Mouse (Mus musculus): Measurements from ENCODE around the gene Ssna1. TPM values are rescaled to one million over a fixed set of nuclear protein-coding genes. Genes with fewer than 3 reads are reported as not detected.
"Not testable (repeated sequence)": the region's sequence is repeated elsewhere in the genome, so short reads cannot be mapped to it uniquely, and the experiment has no call there.

Ssna1 gene
- polyA plus RNA-seq, 1 experiment from 2014 or later = 75.4 TPM

DNA sequence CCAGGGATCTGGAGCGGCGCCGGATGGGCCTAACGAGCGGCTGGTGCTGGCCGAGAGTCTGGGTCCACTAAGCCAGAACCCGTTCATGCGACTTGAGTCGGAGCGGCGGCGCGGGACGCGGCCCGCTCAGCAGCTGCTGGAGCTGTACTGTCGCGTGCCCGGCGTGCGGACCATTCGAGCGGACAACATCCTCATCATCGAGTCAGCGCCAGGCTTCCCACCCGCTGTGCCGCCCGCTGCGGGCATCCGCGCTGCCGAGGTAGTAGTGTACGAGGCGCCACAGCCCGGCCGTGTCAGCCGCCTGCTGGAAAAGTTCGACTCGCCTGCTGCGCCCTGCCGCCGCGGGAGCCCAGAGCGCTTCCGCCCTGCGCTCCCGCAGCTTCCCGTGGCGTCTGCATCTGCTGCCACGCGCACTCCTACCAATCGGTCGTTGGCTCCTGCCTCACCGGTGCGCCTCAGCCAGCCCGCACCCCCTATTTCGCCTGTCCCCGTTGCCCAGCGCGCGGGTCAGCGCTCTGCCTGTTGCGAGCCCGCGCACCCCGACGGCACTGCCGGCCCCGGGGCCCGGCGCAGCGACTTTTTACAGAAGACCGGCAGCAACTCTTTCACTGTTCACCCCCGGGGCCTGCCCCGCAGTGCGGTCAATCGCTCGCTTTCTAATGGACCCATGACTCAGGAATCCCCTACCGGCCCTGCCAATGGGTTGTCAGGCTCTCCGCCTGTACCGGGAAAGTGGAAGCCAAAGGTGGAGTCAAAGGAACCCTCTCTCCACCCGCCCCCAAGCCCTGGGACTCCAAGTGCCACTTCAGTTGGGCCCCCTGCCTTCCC lies 9.2 kb downstream of the Ssna1 start:
- no peak for DNase-seq (ENCODE audit: low read depth, low spot score)
- CTCF ChIA-PET = no interaction called here
- ATAC-seq = peak; percentile 15
- in situ Hi-C loops (cut with MboI; ENCODE audit: low pct_unique_long_range_greater_than_20kb) = no loop called here
- no peak for TF ChIP-seq CTCF (IDR thresholded peaks at IDR 0.05)
- H3K27me3 ChIP-seq = no peaks in the 10 kb centered on the region
- POLR2A ChIA-PET = interaction anchor here (1.7 to 4.3 kb wide), 2 partner anchors 9 to 19 kb away, joined by 3 to 34 read pairs; partner anchors contain the start of genes Anapc2 and Ssna1

DNA sequence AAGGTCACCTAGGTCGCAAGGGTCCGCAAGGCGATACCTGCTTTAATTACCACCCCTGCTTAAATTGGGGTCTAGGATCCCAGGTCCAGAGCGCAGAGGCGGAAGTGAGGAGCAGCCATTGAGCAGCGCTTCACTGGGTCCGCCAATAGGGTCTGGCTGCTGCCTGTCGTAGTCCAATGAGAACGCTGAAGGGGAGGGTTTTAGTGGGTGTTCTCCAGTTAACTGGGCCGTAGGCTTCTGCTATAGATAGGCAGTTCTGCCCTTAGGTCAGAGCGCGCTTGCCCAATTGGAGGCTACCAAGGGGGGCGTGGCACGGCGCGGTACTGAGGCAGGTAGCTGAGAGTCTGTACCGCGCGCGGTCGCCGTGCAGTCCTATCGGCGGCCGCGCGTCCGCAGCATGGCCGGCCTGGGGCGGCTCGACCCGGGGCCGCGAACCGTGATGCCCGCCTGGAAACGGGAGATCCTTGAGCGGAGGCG lies 9.9 kb downstream of the Ssna1 start, which contains the start of gene Tprn:
Gene Tprn, plus strand, starts transcription at position 328 of the 477 bp plus-strand sequence.
- H3K27me3 ChIP-seq = no peaks in the 10 kb centered on the region
- TF ChIP-seq CTCF (IDR thresholded peaks at IDR 0.05) = no peak
- POLR2A ChIA-PET = interaction anchor here (1.7 to 4.3 kb wide), 2 partner anchors 10 to 20 kb away, joined by 3 to 34 read pairs; partner anchors contain the start of genes Anapc2 and Ssna1
- CTCF ChIA-PET = no interaction called here
- ATAC-seq (peak; percentile 96), DNase-seq (ENCODE audit: low read depth, low spot score) (peak; percentile 83)
- in situ Hi-C loops (cut with MboI; ENCODE audit: low pct_unique_long_range_greater_than_20kb) = no loop called here

DNA sequence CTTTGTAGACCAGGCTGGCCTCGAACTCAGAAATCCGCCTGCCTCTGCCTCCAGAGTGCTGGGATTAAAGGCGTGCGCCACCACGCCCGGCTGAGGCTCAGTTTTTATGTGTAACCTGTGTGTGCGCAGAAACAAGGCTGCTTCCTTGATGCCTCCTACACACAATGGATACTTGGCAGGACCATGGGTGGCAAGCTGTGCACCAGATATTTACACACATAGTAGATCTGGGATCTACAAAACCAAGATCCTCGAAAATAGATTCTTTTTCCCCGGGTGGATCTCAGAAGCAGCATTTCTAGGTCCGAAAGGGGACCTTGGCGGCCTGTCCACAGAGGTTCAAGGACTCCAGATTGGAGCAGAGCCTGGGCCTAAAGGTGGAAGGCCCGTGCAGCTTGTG lies 10.4 kb downstream of the Ssna1 start:
- in situ Hi-C loops (cut with MboI; ENCODE audit: low pct_unique_long_range_greater_than_20kb) = no loop called here
- ATAC-seq = no peak
- no peaks in the 10 kb centered on the region for H3K27me3 ChIP-seq
- ChIA-PET CTCF (no interaction called here), POLR2A (interaction anchor here (1.7 to 4.3 kb wide), 2 partner anchors 10 to 20 kb away, joined by 3 to 34 read pairs; partner anchors contain the start of genes Anapc2 and Ssna1)
- no peak for DNase-seq (ENCODE audit: low read depth, low spot score)
- no peak for TF ChIP-seq CTCF (IDR thresholded peaks at IDR 0.05)

DNA sequence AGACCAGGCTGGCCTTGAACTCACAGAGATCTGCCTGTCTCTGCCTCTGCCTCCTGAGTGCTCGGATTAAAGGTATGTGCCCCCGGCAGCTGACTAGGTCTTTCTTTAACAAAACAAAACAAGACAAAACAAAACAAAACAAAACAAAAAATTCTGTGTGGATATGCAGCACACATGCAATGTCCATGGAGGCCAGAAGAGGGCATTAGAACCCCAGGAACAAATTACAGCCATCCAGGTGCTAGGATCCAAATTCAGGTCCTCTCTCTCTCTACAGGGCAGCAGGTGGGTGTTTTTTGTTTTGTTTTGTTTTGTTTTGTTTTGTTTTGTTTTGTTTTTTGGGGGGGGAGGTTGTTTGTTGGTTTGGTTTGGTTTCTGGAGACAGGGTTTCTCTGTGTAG lies 13.4 kb downstream of the Ssna1 start:
- in situ Hi-C loops (cut with MboI; ENCODE audit: low pct_unique_long_range_greater_than_20kb) = no loop called here
- no peak for ATAC-seq
- no peak for TF ChIP-seq CTCF (IDR thresholded peaks at IDR 0.05)

DNA sequence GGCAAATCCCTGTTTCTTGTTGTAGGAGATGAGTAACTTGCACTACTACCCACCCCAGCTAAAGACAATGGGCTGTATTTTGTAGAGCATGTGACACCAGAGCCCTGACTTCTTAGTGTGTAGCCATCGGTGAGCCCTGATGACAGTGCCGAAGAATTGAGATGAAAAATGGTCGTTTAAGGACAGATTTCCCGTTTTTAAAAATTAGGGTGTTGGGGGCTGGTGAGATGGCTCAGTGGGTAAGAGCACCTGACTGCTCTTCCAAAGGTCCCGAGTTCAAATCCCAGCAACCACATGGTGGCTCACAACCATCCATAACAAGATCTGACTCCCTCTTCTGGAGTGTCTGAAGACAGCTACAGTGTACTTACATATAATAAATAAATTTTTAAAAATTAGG lies 15.0 kb downstream of the Ssna1 start:
- CTCF ChIA-PET = interaction anchor here (7.1 kb wide), 1 partner anchor 29 kb away, joined by 34 read pairs; no protein-coding TSS in a partner anchor
- H3K27me3 ChIP-seq; DNase-seq (ENCODE audit: low read depth, low spot score); in situ Hi-C loops (cut with MboI; ENCODE audit: low pct_unique_long_range_greater_than_20kb); ATAC-seq: not testable (repeated sequence)
- POLR2A ChIA-PET = interaction anchor here (1.2 to 4.5 kb wide), 3 partner anchors 10 to 31 kb away, joined by 3 to 20 read pairs (median 8); partner anchors contain the start of genes Anapc2 and Ssna1

More for the DNA sequence above, 13.4 kb downstream of the Ssna1 start:
- ChIA-PET CTCF (interaction anchor here (0.9 to 1.5 kb wide), 4 partner anchors 13 to 31 kb away, joined by 3 to 6 read pairs (median 4); partner anchors contain the start of genes Anapc2 and Ssna1), POLR2A (no interaction called here)
- DNase-seq (ENCODE audit: low read depth, low spot score) = no peak
- no peaks in the 10 kb centered on the region for H3K27me3 ChIP-seq

DNA sequence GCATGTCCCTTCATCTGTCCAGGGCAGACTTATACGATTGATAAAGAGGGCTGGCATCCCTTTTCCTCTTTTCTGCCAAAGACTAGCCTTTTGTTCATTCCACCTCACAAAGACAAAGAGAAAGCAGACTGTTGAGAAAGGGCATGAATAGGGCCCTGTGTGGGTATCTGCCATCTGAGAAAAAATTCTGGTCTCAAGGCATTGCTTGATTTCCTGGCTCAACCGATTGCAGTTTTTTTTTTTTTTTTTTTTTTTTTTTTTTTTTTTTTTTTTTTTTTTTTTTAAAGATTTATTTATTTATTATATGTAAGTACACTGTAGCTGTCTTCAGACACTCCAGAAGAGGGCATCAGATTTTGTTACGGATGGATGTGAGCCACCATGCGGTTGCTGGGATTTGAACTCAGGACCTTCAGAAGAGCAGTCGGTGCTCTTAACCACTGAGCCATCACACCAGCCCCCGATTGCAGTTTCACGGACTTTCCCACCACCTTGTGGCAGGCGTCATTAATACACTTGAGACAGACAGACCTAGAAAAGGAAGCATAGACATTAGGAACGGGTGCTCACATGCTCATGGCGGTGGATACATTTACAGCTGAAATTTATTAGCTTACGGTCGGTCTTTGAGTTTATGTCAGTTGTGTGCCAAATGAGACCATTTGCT lies 15.7 kb downstream of the Ssna1 start:
- H3K27me3 ChIP-seq; in situ Hi-C loops (cut with MboI; ENCODE audit: low pct_unique_long_range_greater_than_20kb); DNase-seq (ENCODE audit: low read depth, low spot score); ATAC-seq: not testable (repeated sequence)
- ChIA-PET POLR2A (interaction anchor here (1.2 to 4.5 kb wide), 5 partner anchors 8 to 156 kb away, joined by 3 to 20 read pairs (median 8); partner anchors contain the start of genes Anapc2 and Ssna1), CTCF (interaction anchor here (1.0 to 7.1 kb wide), 4 partner anchors 11 to 28 kb away, joined by 3 to 34 read pairs (median 4); partner anchors contain the start of genes Anapc2 and Ssna1)

DNA sequence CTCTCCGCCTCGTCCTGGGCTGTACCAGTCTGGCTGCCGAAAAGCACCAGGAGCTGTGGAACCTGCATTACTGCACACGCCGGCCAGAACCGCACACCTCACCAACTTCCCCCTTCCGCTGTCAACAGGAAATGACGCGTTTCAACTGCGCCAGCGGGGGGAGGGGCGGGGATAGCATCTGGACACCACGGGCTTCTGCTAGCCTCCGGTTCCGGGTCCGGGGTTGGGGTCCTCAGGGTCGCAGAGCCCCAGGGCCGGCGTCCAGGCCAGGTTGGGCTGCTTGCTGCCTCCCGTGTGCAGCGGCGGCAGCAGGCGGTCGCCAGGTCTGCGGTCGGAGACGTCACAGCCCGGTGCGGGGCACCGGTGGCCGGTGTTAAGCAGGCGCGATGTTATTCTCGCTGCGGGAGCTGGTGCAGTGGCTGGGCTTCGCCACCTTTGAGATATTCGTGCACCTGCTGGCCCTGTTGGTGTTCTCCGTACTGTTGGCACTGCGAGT lies 16.9 kb downstream of the Ssna1 start, which contains the start of gene Tmem203:
Gene Tmem203, plus strand, starts transcription at position 156 of the 496 bp plus-strand sequence.
- peak; percentile 72 for ATAC-seq
- POLR2A ChIA-PET = interaction anchor here (1.9 to 4.5 kb wide), 3 partner anchors 10 to 15 kb away, joined by 8 to 20 read pairs (median 8); partner anchors contain the start of genes Anapc2 and Ssna1
- TF ChIP-seq CTCF (IDR thresholded peaks at IDR 0.05) = no peak
- in situ Hi-C loops (cut with MboI; ENCODE audit: low pct_unique_long_range_greater_than_20kb) = no loop called here
- no peak for DNase-seq (ENCODE audit: low read depth, low spot score)
- CTCF ChIA-PET = interaction anchor here (1.0 to 7.1 kb wide), 4 partner anchors 12 to 27 kb away, joined by 3 to 34 read pairs (median 4); partner anchors contain the start of genes Anapc2 and Ssna1
- no peaks in the 10 kb centered on the region for H3K27me3 ChIP-seq

DNA sequence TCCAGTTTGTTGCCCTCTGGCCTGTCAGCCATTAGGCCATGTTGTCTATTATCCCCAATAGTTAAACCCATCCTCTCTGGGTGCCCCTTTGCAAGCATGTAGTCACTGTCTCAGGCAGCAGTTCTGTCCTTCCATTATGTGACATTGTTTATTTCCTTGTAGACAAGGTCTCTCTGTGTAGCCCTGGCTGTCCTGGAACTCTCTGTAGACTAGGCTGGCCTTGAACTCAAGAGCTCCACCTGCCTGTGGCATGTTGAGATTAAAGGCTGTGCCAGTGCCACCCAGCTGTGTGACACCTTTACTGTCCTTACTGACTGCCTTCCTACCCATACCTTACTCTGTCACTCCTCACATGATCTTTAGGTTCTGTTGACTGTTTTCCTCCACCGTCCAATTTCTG lies 19.9 kb downstream of the Ssna1 start:
- CTCF ChIA-PET = interaction anchor here (7.1 kb wide), 1 partner anchor 24 kb away, joined by 34 read pairs; no protein-coding TSS in a partner anchor
- no peak for TF ChIP-seq CTCF (IDR thresholded peaks at IDR 0.05)
- in situ Hi-C loops (cut with MboI; ENCODE audit: low pct_unique_long_range_greater_than_20kb) = no loop called here
- ATAC-seq (no peak), DNase-seq (ENCODE audit: low read depth, low spot score) (no peak)
- H3K27me3 ChIP-seq = no peaks in the 10 kb centered on the region
- POLR2A ChIA-PET = interaction anchor here (1.6 kb wide), 1 partner anchor 16 kb away, joined by 3 read pairs; the partner anchor contains the start of gene Rnf224

DNA sequence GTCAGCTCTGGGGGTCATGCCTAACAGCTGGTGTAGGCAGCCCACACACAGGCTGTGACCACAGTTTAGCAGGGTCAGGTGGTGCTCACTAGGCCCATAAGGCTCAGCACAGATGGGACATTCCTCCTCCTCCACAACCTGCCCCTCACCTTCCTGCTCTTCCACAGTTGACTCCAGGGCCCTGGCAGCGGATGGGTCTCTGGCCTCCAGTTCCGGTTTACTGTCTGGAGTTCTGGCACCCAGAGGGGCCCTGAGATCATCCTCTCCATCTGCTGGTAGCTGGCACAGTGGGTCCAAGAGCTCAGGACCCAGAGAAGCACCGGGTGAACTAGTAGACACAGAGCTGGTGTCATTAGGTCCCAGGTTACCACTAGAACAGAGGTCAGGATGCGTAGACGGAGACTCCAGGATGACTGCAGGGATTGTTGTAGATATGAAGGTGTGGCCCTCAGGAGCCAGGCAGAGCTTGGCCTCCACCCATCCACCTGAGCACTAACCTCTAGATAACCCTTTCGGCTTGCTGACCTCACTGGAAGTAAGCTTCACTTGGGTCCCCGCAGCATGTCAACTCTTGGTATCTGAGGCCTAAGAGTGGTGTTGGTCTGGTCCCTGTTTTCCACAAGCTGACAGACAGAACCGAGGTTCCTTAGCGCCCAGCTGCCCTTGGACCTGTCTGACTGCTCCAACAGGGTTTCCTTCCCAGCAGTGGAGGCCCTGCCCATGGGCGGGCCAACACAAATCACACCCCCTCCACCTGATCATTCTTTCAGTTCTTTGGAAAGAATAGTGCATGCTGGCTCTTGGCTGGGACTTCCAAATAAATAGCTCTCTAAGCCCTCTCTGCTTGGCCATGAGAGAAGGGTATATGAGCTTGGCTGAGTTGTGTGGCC lies 25.8 kb downstream of the Ssna1 start, which contains the start of gene AL732309.1:
Gene AL732309.1, minus strand, starts transcription at position 681 of the 890 bp plus-strand sequence.
- TF ChIP-seq CTCF (IDR thresholded peaks at IDR 0.05) = no peak
- ATAC-seq (no peak), DNase-seq (ENCODE audit: low read depth, low spot score) (no peak)
- CTCF ChIA-PET = interaction anchor here (1.1 to 5.8 kb wide), 3 partner anchors 12 to 33 kb away, joined by 4 to 29 read pairs (median 4); no protein-coding TSS in a partner anchor
- peaks cover 7% of the 10 kb centered on the region for H3K27me3 ChIP-seq
- in situ Hi-C loops (cut with MboI; ENCODE audit: low pct_unique_long_range_greater_than_20kb) = no loop called here
- POLR2A ChIA-PET = interaction anchor here (0.6 kb wide), 1 partner anchor 14 kb away, joined by 3 read pairs; no protein-coding TSS in a partner anchor
